Mouse (Mus musculus) lung, postnatal 36 days (tissue): ENCODE measurements around the gene Col23a1.

Experiments
- DNase-seq: peaks from one replicate; pipeline ENCODE4 v3.0.0; 2022; ENCODE audit warnings: mixed read lengths

Gene Col23a1

DNA sequence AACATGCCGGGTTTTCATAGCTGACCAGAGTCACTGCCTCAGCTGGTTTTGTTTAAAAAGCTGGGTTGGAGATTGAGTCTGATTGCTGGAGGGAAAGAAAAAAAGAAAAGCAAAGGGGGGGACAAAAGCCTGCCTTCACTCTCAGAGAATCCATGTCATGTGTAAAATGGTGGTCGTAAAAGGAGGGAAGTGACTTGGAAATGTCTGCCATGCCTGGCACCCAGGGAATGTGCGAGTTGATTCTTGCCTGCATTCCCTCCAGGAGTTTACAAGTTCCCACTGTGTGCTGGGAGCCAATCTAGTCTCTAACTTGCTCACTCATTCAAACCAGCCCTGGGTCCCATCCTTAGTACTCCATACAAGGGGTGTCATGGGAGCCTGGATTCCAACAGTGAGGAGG lies 100.8 kb downstream of the Col23a1 start:
- no peak for DNase-seq

DNA sequence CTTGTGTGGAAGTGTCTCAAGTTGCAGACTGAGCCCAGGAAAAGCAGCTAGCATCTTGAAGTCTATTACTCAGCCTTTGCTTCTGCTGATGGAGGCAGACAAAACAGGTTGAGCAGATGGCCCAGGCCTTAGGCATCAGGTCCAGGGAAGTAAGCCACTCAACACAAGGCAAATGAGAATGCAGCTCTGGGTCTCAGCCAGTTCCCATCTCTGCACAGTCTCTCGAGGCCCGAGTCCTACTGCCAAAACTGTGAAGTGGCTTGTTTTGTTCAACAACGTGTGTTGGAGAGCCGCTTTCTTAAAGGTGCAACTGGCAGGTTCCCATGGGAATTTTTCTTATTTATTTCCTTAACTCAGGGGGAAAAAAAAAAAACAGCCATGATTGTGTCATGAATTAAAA lies 101.8 kb downstream of the Col23a1 start:
- DNase-seq, result peak; percentile 91

DNA sequence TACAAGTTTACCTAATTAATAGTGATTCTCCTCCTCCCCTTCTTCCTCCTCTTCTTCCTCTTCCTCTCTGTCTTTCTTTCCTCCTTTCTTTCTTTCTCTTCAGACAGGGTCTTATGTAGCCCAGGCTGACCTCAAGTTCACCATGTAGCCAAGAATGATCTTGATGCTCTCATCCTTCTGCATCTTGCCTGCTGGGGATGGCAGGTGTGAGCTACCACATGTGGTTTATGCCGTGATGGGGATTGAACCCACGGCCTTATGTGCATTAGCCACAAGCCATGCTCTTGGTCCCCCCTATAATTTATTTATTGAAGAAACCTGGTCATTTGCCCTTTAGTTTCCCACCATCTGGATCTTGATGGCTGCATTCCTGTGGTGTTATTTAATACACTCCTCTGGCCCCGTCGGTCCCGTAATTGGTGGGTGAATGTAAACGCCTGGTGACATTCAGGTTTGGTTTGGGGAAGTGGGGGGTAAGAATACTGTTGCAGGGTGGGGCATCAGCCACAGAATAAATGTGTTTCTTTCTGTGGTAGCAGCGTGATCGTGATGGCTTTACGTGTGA lies 104.7 kb downstream of the Col23a1 start:
- no peak for DNase-seq

- peak; percentile 84 for DNase-seq
These were observed 106.7 kb downstream of the Col23a1 start for GRCm38 (mm10) chr11:51396451-51396850.

DNA sequence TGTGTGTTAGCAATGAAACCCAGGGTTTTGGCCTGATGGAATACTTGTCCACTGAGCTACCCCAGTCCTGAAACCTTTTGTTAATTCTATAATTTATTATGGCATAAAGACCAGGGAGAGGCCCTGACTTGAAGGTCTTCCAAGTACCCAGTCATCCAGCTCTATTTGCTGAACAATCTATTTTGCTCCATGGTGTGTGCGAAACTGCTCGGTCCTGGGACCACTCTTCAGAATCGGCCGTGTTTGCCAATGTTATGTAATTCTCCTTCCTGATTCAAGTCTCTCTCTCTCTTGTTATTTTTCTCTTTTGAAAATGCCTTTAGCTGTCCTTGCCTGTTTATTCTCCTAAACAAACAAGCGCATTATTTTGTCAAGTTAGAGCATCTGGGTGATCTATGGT lies 108.4 kb downstream of the Col23a1 start:
- peak; percentile 79 for DNase-seq

DNA sequence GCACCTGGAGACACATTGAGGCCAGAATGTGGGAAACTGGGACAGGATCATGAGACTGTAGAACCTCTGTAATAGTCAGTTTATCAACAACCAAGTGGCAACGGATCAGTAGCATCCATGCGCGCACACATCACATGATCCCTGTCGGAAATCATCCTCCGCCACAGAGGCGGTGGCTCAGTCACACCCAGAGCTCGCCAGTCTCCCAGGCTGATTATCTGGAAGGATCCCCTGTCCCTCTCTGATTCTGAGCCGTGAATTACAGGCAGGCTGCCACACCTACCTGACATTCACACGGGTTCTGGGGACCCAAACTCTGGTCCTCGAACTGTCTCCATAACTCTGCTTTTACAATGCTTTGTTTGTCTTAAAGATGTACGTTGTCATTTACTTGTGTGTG lies 110.6 kb downstream of the Col23a1 start:
- no peak for DNase-seq

- DNase-seq, result no peak
These were observed 111.9 kb downstream of the Col23a1 start for GRCm38 (mm10) chr11:51401481-51402128.

GRCm38 (mm10) chr11:51403886-51404285 lies 114.2 kb downstream of the Col23a1 start:
- DNase-seq, result no peak

DNA sequence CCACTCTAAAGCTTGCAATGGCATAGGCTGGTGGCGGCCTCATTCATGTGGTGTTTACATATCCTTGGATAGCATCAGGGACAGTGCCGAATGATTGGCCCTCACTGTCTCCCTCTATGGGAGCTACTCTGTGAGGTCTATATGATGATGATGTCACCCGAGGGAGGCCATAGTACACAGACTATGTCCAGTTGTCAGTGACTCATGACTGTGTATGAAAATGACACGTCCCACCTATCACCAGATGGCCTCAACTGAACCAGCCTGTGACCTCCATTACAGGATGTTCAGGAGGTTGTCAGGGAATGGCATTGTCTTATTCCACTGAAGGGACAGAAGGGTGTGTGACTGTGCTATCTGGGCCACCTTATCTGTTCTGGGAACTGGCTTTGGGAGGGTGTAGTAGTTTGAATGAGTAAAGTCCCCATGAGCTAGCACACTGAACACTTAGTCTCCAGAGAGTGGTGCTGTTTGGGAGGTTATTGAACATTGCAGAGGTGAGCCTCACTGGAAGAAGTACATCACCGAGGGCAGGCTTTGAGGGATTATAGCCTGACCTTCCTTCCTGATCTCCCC lies 115.2 kb downstream of the Col23a1 start:
- DNase-seq, result no peak

- DNase-seq, result no peak
These were observed 116.8 kb downstream of the Col23a1 start for GRCm38 (mm10) chr11:51406531-51406930.

- DNase-seq, result peak; percentile 16
These were observed 117.6 kb downstream of the Col23a1 start for GRCm38 (mm10) chr11:51407351-51407750.

DNA sequence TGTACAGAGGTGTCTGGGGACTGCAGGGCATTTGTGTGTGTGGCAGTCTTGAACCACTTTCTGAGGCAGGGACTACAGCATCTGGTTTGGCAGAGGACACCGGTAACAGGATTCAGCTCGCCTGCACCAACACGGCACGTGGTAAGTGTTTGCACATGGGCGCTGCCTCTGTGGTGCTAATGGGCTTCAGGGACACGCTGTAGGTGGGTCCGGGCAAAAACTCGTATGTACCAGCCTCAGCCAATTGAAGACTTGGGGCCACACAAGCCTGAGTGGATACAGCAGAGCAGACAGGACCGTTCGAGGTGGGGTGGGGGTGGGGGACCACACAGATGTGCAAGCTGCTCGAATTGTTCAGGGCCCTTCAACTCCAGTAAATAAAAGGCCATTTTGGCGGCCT lies 121.1 kb downstream of the Col23a1 start:
- DNase-seq, result peak; percentile 14

DNA sequence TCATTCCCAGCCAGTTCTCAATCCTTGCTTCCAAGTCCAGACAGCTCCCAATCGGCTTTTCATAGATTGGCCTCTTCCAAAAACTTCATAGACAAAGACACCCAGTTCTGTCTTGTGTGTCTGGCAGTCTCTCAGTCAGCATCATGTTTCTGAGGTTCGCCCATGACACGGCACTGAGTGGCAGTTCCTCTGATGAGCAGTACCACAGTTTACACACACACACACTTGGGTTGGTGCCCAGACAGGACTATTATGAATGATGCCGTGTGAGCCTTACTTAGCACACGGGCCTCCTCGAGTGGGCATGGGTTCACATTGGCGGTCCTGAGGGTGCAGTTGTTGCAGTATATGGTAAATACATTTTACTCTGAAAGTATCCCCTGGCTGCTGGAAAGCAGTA lies 124.8 kb downstream of the Col23a1 start:
- no peak for DNase-seq

DNA sequence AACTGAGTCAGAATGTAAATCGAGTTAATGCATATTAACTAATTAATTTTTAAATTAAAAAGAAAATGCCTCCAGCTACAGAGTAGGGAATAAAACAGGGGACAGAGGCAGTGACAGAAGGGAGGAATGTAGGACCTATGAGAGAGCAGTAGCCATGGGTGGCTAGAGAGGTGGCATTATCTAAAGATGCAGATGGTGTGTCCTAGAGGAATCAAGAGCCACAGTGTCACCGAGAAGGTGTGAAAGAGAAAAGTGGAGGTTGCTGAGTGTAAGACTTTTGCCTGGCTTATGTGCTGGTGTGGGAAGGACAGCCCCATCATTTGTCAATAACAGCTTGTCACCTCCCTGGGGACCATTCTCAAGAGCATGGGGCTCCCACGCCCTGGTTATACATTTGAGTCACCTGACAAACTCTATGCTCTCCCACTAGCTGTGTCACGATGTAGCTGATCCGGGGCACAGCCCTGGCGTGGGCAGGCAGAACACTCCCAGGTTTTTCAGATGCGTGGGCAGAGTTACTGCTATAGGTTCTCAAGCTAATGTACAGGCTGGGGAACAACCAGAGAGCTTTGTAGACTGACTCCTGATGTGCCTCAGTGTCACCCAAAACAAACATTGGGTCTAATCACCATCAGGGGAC lies 125.4 kb downstream of the Col23a1 start:
- no peak for DNase-seq

- no peak for DNase-seq
These were observed 129.1 kb downstream of the Col23a1 start for GRCm38 (mm10) chr11:51418807-51419206.

- DNase-seq, result no peak
These were observed 132.2 kb downstream of the Col23a1 start for GRCm38 (mm10) chr11:51421878-51422277.

DNA sequence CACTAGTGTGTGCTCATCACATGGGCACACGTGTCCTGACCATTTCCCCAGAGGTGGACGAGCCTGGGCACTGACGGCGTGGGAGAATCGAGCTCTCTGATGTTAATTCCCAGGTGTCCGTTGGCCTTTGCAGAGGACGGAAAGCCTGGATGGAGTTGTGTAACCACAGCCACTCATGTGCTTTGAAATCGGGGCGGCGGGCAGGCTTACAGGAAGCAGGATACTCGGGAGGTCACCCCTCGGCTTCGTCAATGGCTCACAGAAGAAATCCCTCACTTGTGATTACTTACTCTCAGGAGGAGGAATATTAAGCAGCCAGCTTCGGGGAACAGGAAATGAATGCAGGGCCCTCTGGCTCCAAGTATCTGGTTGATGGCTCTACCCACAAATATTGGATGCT lies 133.0 kb downstream of the Col23a1 start:
- peak; percentile 46 for DNase-seq

DNA sequence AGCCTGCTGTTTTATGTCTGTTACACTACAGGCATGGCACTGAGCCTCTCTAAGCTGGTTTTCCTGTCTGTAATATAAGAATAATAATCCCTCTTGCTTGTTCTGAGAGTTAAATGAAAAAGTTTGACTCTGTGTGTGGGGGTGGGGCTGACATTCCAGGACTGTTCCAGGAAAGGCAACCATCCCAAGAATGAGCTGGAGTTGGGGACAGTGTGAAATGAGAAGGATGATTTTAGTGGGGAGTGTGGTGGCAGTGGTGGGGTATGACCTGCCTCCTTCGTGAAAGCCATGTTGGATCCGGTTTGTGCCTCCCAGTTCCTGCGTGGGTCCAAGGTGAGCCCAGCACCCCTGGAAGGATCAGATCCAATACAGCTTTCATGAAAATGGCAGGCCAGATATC lies 136.4 kb downstream of the Col23a1 start:
- DNase-seq, result no peak

DNA sequence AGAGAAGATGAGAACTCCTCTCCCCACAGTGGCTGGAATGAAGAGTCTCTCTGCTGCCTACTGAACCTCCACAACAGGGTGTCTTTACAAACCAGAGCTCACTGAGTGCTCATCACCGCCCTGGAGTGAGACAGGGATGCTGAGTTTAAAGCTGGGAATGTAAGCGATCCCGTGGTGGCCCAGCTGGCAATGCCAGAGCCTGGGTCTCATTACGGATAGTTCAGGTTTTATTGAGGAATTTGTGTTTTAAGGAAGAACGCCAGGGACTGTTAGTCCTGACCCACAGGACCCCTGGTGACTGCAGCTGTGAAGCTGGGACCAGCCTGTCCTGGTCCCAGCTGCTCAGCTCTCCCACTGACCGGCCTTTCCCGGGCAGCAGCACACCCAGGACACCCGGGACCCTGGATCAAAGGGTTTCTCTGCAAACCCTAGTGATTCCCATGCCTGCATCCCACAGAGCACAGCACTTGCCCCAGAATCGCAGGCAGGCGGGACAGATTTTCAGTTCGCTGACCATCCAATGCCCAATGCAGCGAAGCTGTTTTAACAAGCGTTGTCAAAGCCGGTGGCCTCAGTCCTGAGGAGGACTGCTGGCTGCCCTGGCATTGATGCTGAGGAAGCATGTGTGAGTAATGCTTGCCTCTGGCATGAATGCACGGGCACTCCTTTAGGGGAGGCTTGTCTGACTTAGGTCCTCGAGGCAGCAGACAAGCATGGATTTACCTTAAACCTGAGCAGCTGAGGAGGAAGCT lies 139.9 kb downstream of the Col23a1 start:
- no peak for DNase-seq

GRCm38 (mm10) chr11:51430180-51430578 lies 140.5 kb downstream of the Col23a1 start:
- no peak for DNase-seq

DNA sequence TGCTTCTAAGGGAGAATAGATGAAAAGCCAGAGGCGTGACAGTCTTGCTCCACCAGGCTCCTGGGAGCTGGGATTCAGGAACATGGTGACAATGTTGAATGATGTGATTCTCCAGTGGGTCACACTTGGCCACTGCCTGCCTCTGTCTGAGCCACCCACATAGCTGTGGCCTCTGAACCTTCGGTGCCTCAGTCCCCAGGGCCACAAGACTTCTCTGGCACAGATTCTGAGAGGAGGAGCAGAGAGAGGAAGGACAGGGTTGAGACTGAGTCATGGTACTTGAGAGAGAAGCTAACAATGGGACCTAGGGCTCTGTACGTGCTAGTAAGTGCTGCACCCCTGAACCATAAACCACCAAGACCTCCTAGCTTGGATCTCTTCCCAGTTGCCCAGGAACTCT lies 141.6 kb downstream of the Col23a1 start:
- peak; percentile 29 for DNase-seq

DNA sequence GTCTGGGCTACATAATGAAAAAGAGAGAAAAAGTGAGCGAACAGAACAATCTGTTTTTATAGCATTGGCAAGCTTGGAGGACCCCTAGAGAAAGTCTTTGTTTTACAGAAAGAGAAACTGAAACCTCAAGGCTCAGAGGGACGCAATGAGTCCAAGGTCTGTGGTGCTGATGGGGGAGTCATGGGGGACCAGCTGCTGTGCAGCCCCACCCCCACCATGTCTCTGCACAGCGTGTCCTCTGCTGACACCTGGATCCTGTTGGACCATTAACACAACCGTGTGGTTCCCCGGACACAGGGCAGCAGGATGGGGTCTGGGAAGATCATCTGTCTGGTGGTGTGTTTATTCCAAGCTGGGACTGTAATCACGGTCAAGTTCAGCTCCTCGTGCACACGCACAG lies 142.2 kb downstream of the Col23a1 start:
- DNase-seq, result no peak

DNA sequence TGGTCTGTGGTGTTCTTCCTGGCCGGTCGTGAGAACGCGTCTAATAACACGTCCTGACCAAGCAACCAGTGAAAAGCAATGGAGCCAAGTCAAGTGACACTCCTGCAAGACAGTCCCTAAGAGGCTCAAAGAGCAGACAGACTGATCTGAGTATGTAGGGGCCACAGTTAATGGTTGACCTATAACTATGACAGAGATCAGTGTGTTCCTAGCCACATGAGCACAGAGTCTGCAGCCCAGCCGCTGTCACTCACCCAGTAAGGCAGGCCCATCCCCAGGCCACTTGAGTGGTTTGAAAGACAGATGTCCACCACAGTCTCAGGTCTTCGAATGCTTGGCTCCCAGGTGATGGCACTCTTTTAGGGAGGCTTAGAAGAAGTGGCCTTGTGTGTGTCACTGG lies 152.3 kb downstream of the Col23a1 start:
- DNase-seq, result no peak
